ENCODE assay signal across 18 mouse cellular contexts in the genomic region with DNA sequence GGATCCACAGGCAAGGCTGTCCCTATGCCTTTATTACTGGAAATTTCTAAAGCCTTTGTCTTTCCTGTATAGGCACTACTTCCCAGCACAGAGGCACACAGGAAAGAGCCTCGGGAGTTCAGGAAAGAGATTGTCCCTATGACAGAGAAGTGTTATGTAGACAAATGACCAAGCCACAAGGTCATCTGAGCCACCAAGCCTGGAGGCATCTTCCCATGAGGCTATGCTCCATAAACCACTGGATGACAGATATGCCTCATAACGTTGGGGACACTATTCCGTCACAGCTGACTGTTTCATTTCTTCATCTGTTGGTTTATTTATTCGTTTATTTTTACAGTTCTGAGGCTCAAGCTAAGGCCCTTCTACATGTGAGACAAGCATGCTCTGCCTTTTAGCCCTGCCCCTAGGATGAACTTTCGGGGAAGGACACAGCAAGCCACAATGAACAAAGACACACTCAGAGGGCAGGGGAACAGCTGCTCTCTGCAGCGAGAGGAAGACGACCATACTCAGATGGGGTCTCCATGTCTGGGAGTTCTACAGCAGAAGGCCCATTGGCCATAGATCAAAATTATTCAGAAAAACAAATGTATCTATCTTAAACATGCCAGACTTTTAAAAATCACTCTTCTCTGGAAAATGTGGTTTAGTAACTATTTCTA.
A peak's percentile ranks its signal among the peaks of the same experiment; 100 is the strongest.
DNase-seq lines count a peak whose midpoint lies in the region; ATAC-seq lines count a peak whose summit lies in the region.
"Had no signal": no experiment of that assay in that cellular context is flagged by ENCODE, and none has a peak within 500 bp of the region (broad histone marks: within the 10 kb centered on the region; RNA-seq: fewer than 3 reads in every experiment).

No protein-coding gene starts in this region.

- 28% methylated on average over 7 of the region's 7 CpGs for WGBS in kidney, embryonic 16.5 days
- WGBS in midbrain, embryonic 12.5 days: 75% methylated on average over 7 of the region's 7 CpGs
- 59% methylated on average over 7 of the region's 7 CpGs for WGBS in midbrain, embryonic 13.5 days

- ATAC-seq in kidney, embryonic 16.5 days (ENCODE audit: low FRiP score, low TSS enrichment): 0 out of 2 replicates have a peak, but pooled peaks have one; percentile 35
- peak; percentile 71; the same call in 1 of the 2 replicates for ATAC-seq in midbrain, embryonic 12.5 days (ENCODE audit: low FRiP score, low read depth)
- ATAC-seq in midbrain, embryonic 13.5 days: no peak

- H3K27me3 ChIP-seq in kidney, embryonic 16.5 days (ENCODE audit: insufficient read depth, low read length): no peaks in the 10 kb centered on the region
- no peaks in the 10 kb centered on the region for H3K27me3 ChIP-seq in midbrain, embryonic 12.5 days
- H3K27me3 ChIP-seq in midbrain, embryonic 13.5 days: no peaks in the 10 kb centered on the region
- H3K27me3 ChIP-seq: CH12.LX; embryonic facial prominence, embryonic 13.5 days; limb, embryonic 13.5 days; liver, embryonic 15.5 days had no signal

- H3K4me1 ChIP-seq in kidney, embryonic 16.5 days (ENCODE audit: insufficient read depth, low read length): peaks cover 15% of the 10 kb centered on the region
- H3K4me1 ChIP-seq in midbrain, embryonic 12.5 days: no peaks in the 10 kb centered on the region
- H3K4me1 ChIP-seq in midbrain, embryonic 13.5 days (replicated peaks): peaks cover 16% of the 10 kb centered on the region
- H3K4me1 ChIP-seq: liver, embryonic 15.5 days had no signal

- DNase-seq in embryo, embryonic 10.5 days (ENCODE audit: low spot score): peak; percentile 34
- no peak for DNase-seq in embryo, embryonic 10 days (ENCODE audit: low spot score)
- DNase-seq in kidney, adult 18-20 months: no peak
- peak; percentile 58 for DNase-seq in adrenal gland, postnatal 14 days
- DNase-seq in cerebellum, adult 11-12 months: no peak
- DNase-seq: cerebellum, adult 11 months; cerebellum, postnatal 25 days; heart, adult 18-20 months; kidney, postnatal 10 days; layer of hippocampus, adult 9-11 months; right cerebral cortex, adult 18-20 months had no signal

- no peaks in the 10 kb centered on the region for H3K36me3 ChIP-seq in kidney, embryonic 16.5 days (ENCODE audit: insufficient read depth, low read length)
- H3K36me3 ChIP-seq in midbrain, embryonic 12.5 days: no peaks in the 10 kb centered on the region
- no peaks in the 10 kb centered on the region for H3K36me3 ChIP-seq in midbrain, embryonic 13.5 days
- H3K36me3 ChIP-seq: embryonic facial prominence, embryonic 13.5 days; limb, embryonic 13.5 days; liver, embryonic 15.5 days had no signal

- no peak overlapping the region for H3K4me3 ChIP-seq in kidney, embryonic 16.5 days (ENCODE audit: low read length)
- no peak overlapping the region for H3K4me3 ChIP-seq in midbrain, embryonic 12.5 days
- H3K4me3 ChIP-seq in midbrain, embryonic 13.5 days (replicated peaks): no peak overlapping the region
- H3K4me3 ChIP-seq: embryonic facial prominence, embryonic 13.5 days; limb, embryonic 13.5 days; liver, embryonic 15.5 days had no signal

- no peak overlapping the region for H3K27ac ChIP-seq in kidney, embryonic 16.5 days (ENCODE audit: low read length)
- H3K27ac ChIP-seq in midbrain, embryonic 12.5 days (replicated peaks): 0 out of 2 replicates have a peak overlapping the region, but pooled peaks have one; percentile 30
- H3K27ac ChIP-seq in midbrain, embryonic 13.5 days: no peak overlapping the region
- H3K27ac ChIP-seq: embryonic facial prominence, embryonic 13.5 days; limb, embryonic 13.5 days; liver, embryonic 15.5 days had no signal

- H3K4me2 ChIP-seq in kidney, embryonic 16.5 days (replicated peaks; ENCODE audit: low read depth, low read length): no peak overlapping the region
- no peak overlapping the region for H3K4me2 ChIP-seq in midbrain, embryonic 12.5 days (replicated peaks)
- no peak overlapping the region for H3K4me2 ChIP-seq in midbrain, embryonic 13.5 days (replicated peaks)
- H3K4me2 ChIP-seq: embryonic facial prominence, embryonic 13.5 days; limb, embryonic 13.5 days; liver, embryonic 15.5 days had no signal

- no peaks in the 10 kb centered on the region for H3K9me3 ChIP-seq in kidney, embryonic 16.5 days (ENCODE audit: low read length)
- H3K9me3 ChIP-seq in midbrain, embryonic 12.5 days: no peaks in the 10 kb centered on the region
- H3K9me3 ChIP-seq in midbrain, embryonic 13.5 days: no peaks in the 10 kb centered on the region
- H3K9me3 ChIP-seq: embryonic facial prominence, embryonic 13.5 days; limb, embryonic 13.5 days; liver, embryonic 15.5 days had no signal

- no peak overlapping the region for H3K9ac ChIP-seq in kidney, embryonic 16.5 days (replicated peaks; ENCODE audit: low read length)
- no peak overlapping the region for H3K9ac ChIP-seq in midbrain, embryonic 12.5 days (replicated peaks)
- H3K9ac ChIP-seq in midbrain, embryonic 13.5 days (replicated peaks): no peak overlapping the region
- H3K9ac ChIP-seq: embryonic facial prominence, embryonic 13.5 days; limb, embryonic 13.5 days; liver, embryonic 15.5 days had no signal

Comparison
In these comparisons a context has a peak if more than half of its experiments do, and no peak if none do; other contexts are left out.
1. DNase-seq: peak in embryo, embryonic 10.5 days (single experiment) and adrenal gland, postnatal 14 days (single experiment); none in embryo, embryonic 10 days (single experiment), kidney, adult 18-20 months (single experiment) and cerebellum, adult 11-12 months (single experiment).